Mouse (Mus musculus): ENCODE results near the gene Epha8. TPM values are rescaled to one million over a fixed set of nuclear protein-coding genes. Genes with fewer than 3 reads are reported as not detected.

The Epha8 gene
- total RNA-seq, 2 experiments from 2014 or later: 0.59 to 0.62 TPM

- DNase-seq (ENCODE audit: low spot score in 2 of 2): no peak
These were observed 3.5 kb upstream of the Epha8 start for GRCm38 (mm10) chr4:136960068-136960467.

GRCm38 (mm10) chr4:136954562-136954961 is 2.1 kb downstream of the Epha8 start:
- DNase-seq (ENCODE audit: low spot score in 2 of 2): no peak

- no peak for DNase-seq (ENCODE audit: low spot score in 2 of 2)
These were observed 7.2 kb downstream of the Epha8 start for GRCm38 (mm10) chr4:136949266-136949989.

GRCm38 (mm10) chr4:136945397-136945796 is 11.2 kb downstream of the Epha8 start:
- DNase-seq (ENCODE audit: low spot score in 2 of 2): no peak

GRCm38 (mm10) chr4:136944558-136945350 is 11.9 kb downstream of the Epha8 start:
- no peak for DNase-seq (ENCODE audit: low spot score in 2 of 2)

- DNase-seq (ENCODE audit: low spot score in 2 of 2): no peak
These were observed 13.4 kb downstream of the Epha8 start for GRCm38 (mm10) chr4:136943175-136943574.

GRCm38 (mm10) chr4:136942761-136943160 is 13.9 kb downstream of the Epha8 start:
- no peak for DNase-seq (ENCODE audit: low spot score in 2 of 2)

GRCm38 (mm10) chr4:136937935-136938334 is 18.7 kb downstream of the Epha8 start:
- no peak for DNase-seq (ENCODE audit: low spot score in 2 of 2)

- no peak for DNase-seq (ENCODE audit: low spot score in 2 of 2)
These were observed 19.3 kb downstream of the Epha8 start for GRCm38 (mm10) chr4:136937344-136937743.

GRCm38 (mm10) chr4:136934746-136935613 is 21.6 kb downstream of the Epha8 start:
- no peak for DNase-seq (ENCODE audit: low spot score in 2 of 2)

- DNase-seq (ENCODE audit: low spot score in 2 of 2): no peak
These were observed 26.1 kb downstream of the Epha8 start for GRCm38 (mm10) chr4:136930474-136930873.

- DNase-seq (ENCODE audit: low spot score in 2 of 2): no peak
These were observed 27.7 kb downstream of the Epha8 start for GRCm38 (mm10) chr4:136928928-136929327.

GRCm38 (mm10) chr4:136925804-136926203 is 30.8 kb downstream of the Epha8 start:
- no peak for DNase-seq (ENCODE audit: low spot score in 2 of 2)

- DNase-seq (ENCODE audit: low spot score in 2 of 2): peak; percentile 53 to 55
These were observed 32.1 kb downstream of the Epha8 start for GRCm38 (mm10) chr4:136924529-136924928.

- DNase-seq (ENCODE audit: low spot score in 2 of 2): no peak
These were observed 37.1 kb downstream of the Epha8 start for GRCm38 (mm10) chr4:136919526-136919925.

- DNase-seq (ENCODE audit: low spot score in 2 of 2): no peak
These were observed 37.8 kb downstream of the Epha8 start for GRCm38 (mm10) chr4:136918834-136919233.

- DNase-seq (ENCODE audit: low spot score in 2 of 2): no peak
These were observed 39.5 kb downstream of the Epha8 start for GRCm38 (mm10) chr4:136917165-136917524.

- no peak for DNase-seq (ENCODE audit: low spot score in 2 of 2)
These were observed 40.1 kb downstream of the Epha8 start for GRCm38 (mm10) chr4:136916359-136917164.

- DNase-seq (ENCODE audit: low spot score in 2 of 2): no peak
These were observed 43.8 kb downstream of the Epha8 start for GRCm38 (mm10) chr4:136912841-136913240.

- no peak for DNase-seq (ENCODE audit: low spot score in 2 of 2)
These were observed 44.8 kb downstream of the Epha8 start for GRCm38 (mm10) chr4:136911804-136912203.

GRCm38 (mm10) chr4:136911211-136911646 is 45.4 kb downstream of the Epha8 start:
- DNase-seq (ENCODE audit: low spot score in 2 of 2): no peak
